Mouse (Mus musculus) liver, embryonic 11.5 days (tissue): ENCODE results near the gene Lin7a. TPM values are rescaled to one million over a fixed set of nuclear protein-coding genes. Genes with fewer than 3 reads are reported as not detected.

Experiments
- ATAC-seq: fragments of 200-750 bp; cut with Nextera tagmentation; replicated peaks from 2 replicates; pipeline ENCODE4 v1.8.0; 2017; ENCODE audit warnings: moderate number of reproducible peaks, mild to moderate bottlenecking, moderate TSS enrichment, moderate library complexity; ENCODE audit not compliant: low FRiP score
- DNase-seq: peaks from one replicate; pipeline ENCODE4 v3.0.0-alpha.2; 2017; ENCODE audit warnings: low spot score
- H3K27ac ChIP-seq: fragments of 300-500 bp; sonication (generic); 2 replicates; pipeline ENCODE4 v1.5.1; 2014; ENCODE audit warnings: mild to moderate bottlenecking, low read depth, low read length, control low read depth
- H3K27me3 ChIP-seq: fragments of 300-500 bp; sonication (generic); replicated peaks from 2 replicates; pipeline ENCODE4 v1.6.1; 2014; ENCODE audit warnings: low read length, mixed read lengths; ENCODE audit not compliant: control insufficient read depth, insufficient read depth
- H3K36me3 ChIP-seq: fragments of 300-500 bp; sonication (generic); 2 replicates; pipeline ENCODE4 v1.6.1; 2014; ENCODE audit warnings: mild to moderate bottlenecking, low read length, moderate library complexity, mixed read lengths; ENCODE audit not compliant: control insufficient read depth, insufficient read depth
- H3K4me1 ChIP-seq: fragments of 300-500 bp; sonication (generic); replicated peaks from 2 replicates; pipeline ENCODE4 v1.6.1; 2014; ENCODE audit warnings: low read length, mixed read lengths; ENCODE audit not compliant: control insufficient read depth, insufficient read depth
- H3K4me2 ChIP-seq: fragments of 300-500 bp; sonication (generic); 2 replicates; pipeline ENCODE4 v1.6.1; 2014; ENCODE audit warnings: mild to moderate bottlenecking, control low read depth, moderate library complexity
- H3K4me3 ChIP-seq: fragments of 300-500 bp; sonication (generic); 2 replicates; pipeline ENCODE4 v1.5.1; 2014; ENCODE audit warnings: low read depth, low read length, control low read depth
- H3K9ac ChIP-seq: fragments of 300-500 bp; sonication (generic); 2 replicates; pipeline ENCODE4 v1.6.1; 2014; ENCODE audit warnings: low read depth, low read length, control low read depth
- H3K9me3 ChIP-seq: fragments of 300-500 bp; sonication (generic); 2 replicates; pipeline ENCODE4 v1.6.1; 2016; ENCODE audit warnings: low read length, inconsistent platforms, mixed read lengths; ENCODE audit not compliant: control insufficient read depth
- WGBS: fragments of 180-500 bp; shearing (Covaris S2); extraction: QIAGEN DNeasy Blood & Tissue Kit; methylation state at CpG from one replicate; pipeline ENCODE4 v1.1.7; 2014; 5-methylcytosine and 5-hydroxymethylcytosine counted together
- polyA plus RNA-seq: library from polyadenylated mRNA; unstranded; fragments of >200 nt; fragmentation: Nextera tagmentation; extraction: Ambion mirVana; gene quantifications from 2 replicates; pipeline ENCODE4 v1.2.1, GENCODE M21; 2014

Gene Lin7a
- polyA plus RNA-seq, 1 experiment from 2014 or later: 1.2 TPM

DNA sequence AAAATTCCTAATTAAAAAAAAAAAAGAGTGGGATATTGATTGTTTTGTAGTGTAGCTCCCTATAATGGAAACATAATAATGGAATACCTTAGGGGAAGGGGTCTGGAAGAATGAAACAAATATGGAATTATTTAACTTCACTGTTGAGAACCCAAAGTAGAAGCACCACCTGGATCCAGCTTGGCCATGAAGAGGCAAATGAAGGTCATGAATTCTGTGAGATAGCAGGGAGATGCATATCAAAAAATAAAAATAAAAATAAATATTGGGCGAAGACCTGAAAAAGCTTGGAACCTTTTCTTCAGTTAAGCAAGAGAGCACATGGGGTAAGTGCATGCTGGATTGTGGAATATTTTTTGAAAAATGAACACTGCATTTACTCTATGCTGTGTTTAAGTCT lies 43.6 kb upstream of the Lin7a start:
- ATAC-seq (no peak), DNase-seq (no peak)
- no peaks in the 10 kb centered on the region for H3K36me3 ChIP-seq
- no peak overlapping the region for H3K4me2 ChIP-seq
- 90% methylated on average over 1 of the region's 1 CpGs for WGBS
- H3K4me1 ChIP-seq: no peaks in the 10 kb centered on the region
- no peaks in the 10 kb centered on the region for H3K27me3 ChIP-seq
- H3K9me3 ChIP-seq: no peaks in the 10 kb centered on the region
- H3K27ac ChIP-seq: no peak overlapping the region
- no peak overlapping the region for H3K9ac ChIP-seq
- no peak overlapping the region for H3K4me3 ChIP-seq

DNA sequence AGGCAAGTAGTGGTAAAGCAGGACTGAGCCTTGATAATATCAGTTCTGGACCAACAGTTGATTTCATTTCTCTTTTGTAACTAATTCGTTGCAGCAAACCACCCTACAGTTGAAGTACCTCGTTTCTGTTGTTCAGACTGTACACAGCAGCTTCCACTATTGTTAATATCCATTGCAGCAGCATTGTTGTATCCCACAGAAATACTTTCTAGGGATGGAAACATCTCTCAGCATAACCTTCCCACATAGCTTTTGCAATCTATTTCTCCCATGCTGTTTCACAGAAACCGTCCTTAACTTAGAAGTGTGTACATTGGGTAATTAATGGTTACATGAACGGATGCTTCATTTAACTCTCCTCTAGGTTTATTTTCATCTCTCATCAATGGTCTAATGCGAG lies 42.7 kb upstream of the Lin7a start:
- DNase-seq (no peak), ATAC-seq (no peak)
- Histone ChIP-seq H3K4me2 (no peak overlapping the region), H3K9ac (no peak overlapping the region), H3K27ac (no peak overlapping the region), H3K4me1 (no peaks in the 10 kb centered on the region), H3K4me3 (no peak overlapping the region), H3K36me3 (no peaks in the 10 kb centered on the region), H3K9me3 (no peaks in the 10 kb centered on the region), H3K27me3 (no peaks in the 10 kb centered on the region)
- 73% methylated on average over 5 of the region's 5 CpGs for WGBS

DNA sequence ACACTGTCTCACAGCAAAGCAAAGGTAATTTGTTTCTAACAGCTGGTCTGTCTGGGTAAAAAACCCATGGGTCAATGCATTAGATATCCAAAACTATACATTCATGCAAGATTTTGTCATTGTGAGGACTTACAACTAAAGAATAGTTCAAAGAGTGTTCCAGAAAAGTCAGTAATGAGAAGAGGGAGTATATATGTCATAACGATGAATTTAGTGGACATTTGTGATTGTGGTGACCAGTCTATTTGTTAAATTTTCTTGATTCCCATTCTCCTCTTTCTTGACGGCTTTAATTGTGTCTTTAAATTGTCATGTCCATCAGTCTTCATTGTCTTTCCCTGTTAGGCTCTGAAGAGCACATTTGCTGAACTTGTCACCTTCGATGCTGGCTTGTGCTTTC lies 42.1 kb upstream of the Lin7a start:
- H3K27me3 ChIP-seq: no peaks in the 10 kb centered on the region
- no peak overlapping the region for H3K9ac ChIP-seq
- WGBS: 75% methylated on average over 3 of the region's 3 CpGs
- no peaks in the 10 kb centered on the region for H3K9me3 ChIP-seq
- no peak overlapping the region for H3K4me2 ChIP-seq
- ATAC-seq (no peak), DNase-seq (no peak)
- no peak overlapping the region for H3K4me3 ChIP-seq
- H3K4me1 ChIP-seq: no peaks in the 10 kb centered on the region
- no peak overlapping the region for H3K27ac ChIP-seq
- no peaks in the 10 kb centered on the region for H3K36me3 ChIP-seq

DNA sequence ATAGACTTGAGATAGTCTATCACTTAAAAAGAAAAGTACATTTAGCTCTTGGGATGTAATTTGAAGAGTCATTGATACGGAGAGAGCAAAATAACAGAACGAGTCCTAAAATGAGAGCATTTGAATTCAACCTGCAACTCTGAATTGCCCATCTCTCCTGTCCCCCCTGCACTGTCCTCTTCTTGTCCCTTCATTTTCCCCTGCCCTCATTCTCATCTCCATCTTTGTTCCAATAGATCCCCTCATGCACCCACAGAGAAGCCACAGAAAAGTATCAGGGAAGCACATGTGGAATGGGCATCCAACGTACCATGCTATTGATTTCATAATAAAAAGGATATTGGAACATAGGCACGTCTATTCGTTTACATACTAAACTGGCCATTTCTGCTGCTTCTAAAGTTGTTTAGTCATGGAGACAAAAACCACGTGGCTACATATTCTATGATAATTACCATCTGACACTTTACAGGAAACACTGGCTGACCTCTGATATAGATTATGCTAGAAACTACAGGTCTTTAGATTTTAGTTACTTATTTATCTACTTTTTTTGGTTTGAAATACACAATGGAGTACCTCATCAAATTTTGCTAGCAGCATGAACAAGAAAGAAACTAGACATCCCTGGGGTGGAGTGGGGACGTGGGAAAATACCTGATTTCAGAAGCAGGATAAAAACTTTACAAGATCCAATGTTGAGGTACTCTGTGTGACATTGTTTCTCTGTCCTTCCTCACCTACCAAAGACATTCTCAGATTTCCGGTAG lies 41.2 kb upstream of the Lin7a start:
- DNase-seq (no peak), ATAC-seq (no peak)
- H3K4me3 ChIP-seq: no peak overlapping the region
- no peaks in the 10 kb centered on the region for H3K27me3 ChIP-seq
- no peak overlapping the region for H3K4me2 ChIP-seq
- H3K9ac ChIP-seq: no peak overlapping the region
- H3K36me3 ChIP-seq: no peaks in the 10 kb centered on the region
- H3K9me3 ChIP-seq: no peaks in the 10 kb centered on the region
- no peak overlapping the region for H3K27ac ChIP-seq
- 76% methylated on average over 8 of the region's 8 CpGs for WGBS
- no peaks in the 10 kb centered on the region for H3K4me1 ChIP-seq

DNA sequence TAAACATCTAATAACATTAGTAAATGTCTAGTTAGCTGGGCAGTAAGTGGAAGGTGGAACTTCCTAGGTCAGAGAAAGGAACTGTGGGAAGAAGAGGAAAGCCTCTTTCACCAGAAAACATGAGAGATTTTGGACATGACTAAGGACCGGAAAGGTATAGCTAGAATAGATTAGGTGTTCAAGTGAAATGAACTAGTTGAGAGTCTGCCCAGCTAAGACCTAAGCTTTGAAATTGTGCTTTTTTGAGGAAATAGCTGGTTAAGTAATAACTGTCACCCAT lies 40.7 kb upstream of the Lin7a start:
- Histone ChIP-seq H3K4me2 (no peak overlapping the region), H3K4me3 (no peak overlapping the region), H3K27ac (no peak overlapping the region), H3K27me3 (no peaks in the 10 kb centered on the region), H3K4me1 (no peaks in the 10 kb centered on the region), H3K9me3 (no peaks in the 10 kb centered on the region), H3K9ac (no peak overlapping the region), H3K36me3 (no peaks in the 10 kb centered on the region)
- DNase-seq: no peak
- 94% methylated on average over 1 of the region's 1 CpGs for WGBS
- ATAC-seq: no peak

DNA sequence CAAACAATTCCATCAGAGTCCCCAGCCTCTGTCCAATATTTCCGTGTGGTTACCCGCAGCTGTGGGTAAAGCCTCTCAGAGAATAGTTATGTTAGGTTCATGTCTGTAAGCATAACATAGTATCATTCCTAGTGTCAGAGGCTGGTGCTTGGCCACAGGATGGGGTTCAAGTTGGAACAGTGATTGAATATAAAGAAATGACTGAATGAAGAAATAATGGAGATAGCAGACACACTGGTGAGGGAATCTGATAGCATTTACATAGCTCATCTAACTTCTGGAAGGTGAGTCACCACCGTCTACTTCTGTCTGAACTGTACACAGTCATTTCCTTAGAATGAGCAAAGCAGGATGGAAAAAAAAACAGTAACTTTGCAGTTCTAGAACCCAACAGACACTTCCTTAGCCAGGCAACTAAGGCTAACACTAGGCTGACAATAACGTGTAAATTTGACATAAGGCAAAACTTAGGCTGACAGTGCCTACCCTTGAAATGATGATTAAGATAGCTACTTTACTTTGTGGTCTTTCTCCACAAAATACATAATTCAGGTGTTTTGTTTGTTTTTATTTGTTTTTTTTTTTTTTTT lies 40.0 kb upstream of the Lin7a start:
- H3K9me3 ChIP-seq: no peaks in the 10 kb centered on the region
- no peaks in the 10 kb centered on the region for H3K27me3 ChIP-seq
- no peak overlapping the region for H3K4me3 ChIP-seq
- H3K27ac ChIP-seq: no peak overlapping the region
- H3K9ac ChIP-seq: no peak overlapping the region
- ATAC-seq: no peak
- WGBS: 80% methylated on average over 4 of the region's 4 CpGs
- no peaks in the 10 kb centered on the region for H3K4me1 ChIP-seq
- H3K36me3 ChIP-seq: no peaks in the 10 kb centered on the region
- H3K4me2 ChIP-seq: no peak overlapping the region
- no peak for DNase-seq

DNA sequence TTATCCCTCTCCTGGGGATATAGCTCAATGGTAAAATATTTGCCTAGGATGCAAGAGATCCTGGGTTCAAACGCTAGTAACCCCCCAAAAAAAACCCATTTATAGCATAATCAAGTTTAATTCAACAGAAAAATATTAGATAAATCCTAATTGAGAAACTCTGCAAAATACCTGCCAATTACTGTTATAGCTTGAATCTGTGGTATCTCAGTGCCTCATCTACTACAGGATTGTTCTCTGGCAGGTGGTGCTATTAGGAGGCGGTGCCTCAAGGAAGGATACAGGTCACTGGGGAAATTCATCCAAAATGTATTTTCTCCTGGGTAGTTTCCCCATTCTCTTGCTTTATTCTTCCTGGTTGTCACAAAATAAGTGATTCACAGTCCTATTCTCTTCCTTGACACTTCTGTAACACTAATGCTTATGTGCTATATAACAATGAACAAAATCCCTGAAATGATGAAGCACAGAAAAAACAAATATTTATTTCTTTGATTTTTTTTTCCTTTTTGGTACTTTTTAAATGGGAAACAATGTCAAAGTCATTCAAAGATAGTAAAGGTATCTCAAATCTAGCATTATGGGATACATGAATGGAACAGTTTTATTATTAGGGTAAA lies 38.9 kb upstream of the Lin7a start:
- H3K36me3 ChIP-seq: no peaks in the 10 kb centered on the region
- no peaks in the 10 kb centered on the region for H3K27me3 ChIP-seq
- H3K9ac ChIP-seq: no peak overlapping the region
- H3K4me1 ChIP-seq: no peaks in the 10 kb centered on the region
- no peak overlapping the region for H3K4me2 ChIP-seq
- 85% methylated on average over 2 of the region's 2 CpGs for whole genome bisulfite sequencing
- H3K27ac ChIP-seq: no peak overlapping the region
- H3K9me3 ChIP-seq: no peaks in the 10 kb centered on the region
- DNase-seq: no peak
- no peak for ATAC-seq
- H3K4me3 ChIP-seq: no peak overlapping the region

DNA sequence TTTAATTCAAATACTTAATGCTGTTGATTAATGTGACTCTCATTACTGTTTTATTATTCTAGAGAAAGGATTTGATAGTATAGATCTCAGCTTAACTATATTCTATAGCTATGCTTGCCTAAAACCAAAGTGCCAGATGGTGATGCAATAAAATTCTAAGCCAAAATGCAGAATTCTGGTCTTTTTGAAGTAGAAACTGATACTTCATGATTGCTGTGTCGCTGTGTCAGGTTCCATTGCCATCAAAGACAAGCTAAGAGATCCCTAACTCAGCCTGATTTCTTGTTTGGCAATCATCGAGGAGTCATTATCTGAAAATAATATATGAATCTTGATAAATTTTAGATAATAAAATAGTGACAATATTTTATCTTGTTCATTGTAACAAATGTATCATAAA lies 38.3 kb upstream of the Lin7a start:
- H3K36me3 ChIP-seq: no peaks in the 10 kb centered on the region
- H3K9me3 ChIP-seq: no peaks in the 10 kb centered on the region
- ATAC-seq (no peak), DNase-seq (no peak)
- H3K27me3 ChIP-seq: no peaks in the 10 kb centered on the region
- no peak overlapping the region for H3K9ac ChIP-seq
- no peak overlapping the region for H3K4me3 ChIP-seq
- no peak overlapping the region for H3K27ac ChIP-seq
- WGBS: 69% methylated on average over 2 of the region's 2 CpGs
- no peaks in the 10 kb centered on the region for H3K4me1 ChIP-seq
- H3K4me2 ChIP-seq: no peak overlapping the region

DNA sequence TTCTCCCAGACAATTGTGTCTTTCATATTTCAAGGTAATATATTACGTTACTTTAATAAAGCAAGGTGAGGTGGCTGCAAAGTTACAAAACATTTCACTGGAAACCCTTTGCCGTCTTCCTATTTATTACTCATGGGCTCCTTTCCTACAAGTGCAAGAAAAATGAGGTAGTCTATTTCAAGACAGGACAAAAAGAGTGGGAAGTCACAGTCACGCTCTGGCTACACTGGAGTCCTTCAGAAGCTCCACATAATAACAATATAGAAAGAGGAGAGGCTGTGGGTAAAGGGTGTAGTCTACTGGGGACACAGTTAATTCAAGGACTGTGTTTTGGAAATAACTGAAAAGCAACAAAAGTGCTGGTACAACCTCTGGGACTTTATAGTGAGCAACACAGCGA lies 37.7 kb upstream of the Lin7a start:
- H3K4me1 ChIP-seq: no peaks in the 10 kb centered on the region
- no peak overlapping the region for H3K4me2 ChIP-seq
- H3K4me3 ChIP-seq: no peak overlapping the region
- H3K9ac ChIP-seq: no peak overlapping the region
- WGBS: 85% methylated on average over 4 of the region's 4 CpGs
- no peak for ATAC-seq
- H3K27ac ChIP-seq: no peak overlapping the region
- H3K36me3 ChIP-seq: no peaks in the 10 kb centered on the region
- no peaks in the 10 kb centered on the region for H3K9me3 ChIP-seq
- no peak for DNase-seq
- H3K27me3 ChIP-seq: no peaks in the 10 kb centered on the region
